Mouse (Mus musculus) liver, embryonic 16.5 days (tissue): Measurements from ENCODE around the gene Hyal1. TPM values are rescaled to one million over a fixed set of nuclear protein-coding genes. Genes with fewer than 3 reads are reported as not detected.
"Not testable (repeated sequence)": the region's sequence is repeated elsewhere in the genome, so short reads cannot be mapped to it uniquely, and the experiment has no call there.

Experiments used
- ATAC-seq: fragments of 200-750 bp; cut with Nextera tagmentation; 2 replicates; pipeline ENCODE4 v1.8.0; 2017; ENCODE audit warnings: low read depth, mild to moderate bottlenecking, moderate number of reproducible peaks, moderate library complexity
- H3K27ac ChIP-seq: fragments of 300-500 bp; sonication (generic); 2 replicates; pipeline ENCODE4 v1.5.1; 2014; ENCODE audit warnings: mild to moderate bottlenecking, low read length
- H3K27me3 ChIP-seq: fragments of 300-500 bp; sonication (generic); 2 replicates; pipeline ENCODE4 v1.6.1; 2014; ENCODE audit warnings: low read depth, low read length, mixed read lengths; ENCODE audit not compliant: control insufficient read depth, insufficient read depth
- H3K36me3 ChIP-seq: fragments of 300-500 bp; sonication (generic); 2 replicates; pipeline ENCODE4 v1.6.1; 2014; ENCODE audit warnings: mild to moderate bottlenecking; ENCODE audit not compliant: control insufficient read depth, insufficient read depth
- H3K4me1 ChIP-seq: fragments of 300-500 bp; sonication (generic); 2 replicates; pipeline ENCODE4 v1.6.1; 2014; ENCODE audit warnings: low read depth, low read length, mixed read lengths; ENCODE audit not compliant: control insufficient read depth
- H3K4me2 ChIP-seq: fragments of 300-500 bp; sonication (generic); 2 replicates; pipeline ENCODE4 v1.6.1; 2014; ENCODE audit warnings: low read depth, low read length, mixed read lengths
- H3K4me3 ChIP-seq: fragments of 300-500 bp; sonication (generic); 2 replicates; pipeline ENCODE4 v1.5.1; 2014; ENCODE audit warnings: low read depth, mild to moderate bottlenecking, low read length
- H3K9ac ChIP-seq: fragments of 300-500 bp; sonication (generic); 2 replicates; pipeline ENCODE4 v1.6.1; 2014; ENCODE audit warnings: low read depth, low read length
- H3K9me3 ChIP-seq: fragments of 300-500 bp; sonication (generic); replicated peaks from 2 replicates; pipeline ENCODE4 v1.6.1; 2016; ENCODE audit warnings: low read length; ENCODE audit not compliant: control insufficient read depth
- WGBS: fragments of 180-500 bp; shearing (Covaris S2); extraction: QIAGEN DNeasy Blood & Tissue Kit; methylation state at CpG from one replicate; pipeline ENCODE4 v1.1.7; 2014; ENCODE audit not compliant: insufficient replicate concordance; 5-methylcytosine and 5-hydroxymethylcytosine counted together
- polyA plus RNA-seq: library from polyadenylated mRNA; unstranded; fragments of >200 nt; fragmentation: Nextera tagmentation; extraction: Ambion mirVana; gene quantifications from 2 replicates; pipeline ENCODE4 v1.2.1, GENCODE M21; 2015

The Hyal1 gene
- polyA plus RNA-seq, 1 experiment from 2014 or later, result 3.8 TPM

DNA sequence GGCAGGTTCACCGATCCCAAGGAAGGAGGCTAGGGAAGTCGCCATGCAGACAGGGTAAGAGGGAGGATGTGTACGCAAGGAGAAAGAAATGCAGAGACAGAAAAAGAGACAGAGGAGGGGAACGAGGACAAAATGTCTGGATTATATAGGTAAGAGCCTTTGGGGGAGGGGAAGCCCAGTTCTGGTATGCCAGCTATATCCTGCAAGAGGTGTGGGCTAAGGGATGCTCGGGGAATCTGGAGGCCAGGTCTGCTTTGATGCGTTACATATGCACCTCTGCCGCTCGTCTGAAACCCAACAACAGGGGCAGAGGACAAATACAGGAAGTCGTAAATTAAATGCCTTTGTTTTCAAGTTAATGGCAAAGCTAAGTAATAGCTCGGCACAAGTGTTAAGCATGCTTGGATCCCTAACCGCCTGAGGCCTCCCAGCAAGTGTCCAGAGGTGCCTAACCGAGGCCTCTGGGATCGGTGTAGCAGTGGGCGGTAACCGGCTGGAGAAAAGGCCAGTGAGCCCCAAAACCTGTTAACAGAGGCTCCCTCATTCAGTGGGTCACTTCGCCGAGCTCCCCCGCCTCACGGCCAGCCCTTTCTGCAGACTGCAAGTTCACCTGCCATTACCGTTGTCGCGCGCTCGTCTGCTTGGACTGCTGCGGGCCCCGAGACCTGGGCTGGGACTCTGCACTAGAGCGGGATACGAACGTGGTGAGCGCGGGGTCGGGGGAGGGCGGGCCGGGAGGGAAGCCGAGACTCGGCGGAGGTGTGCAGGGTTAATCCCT is 23.0 kb upstream of the Hyal1 start:
- Histone ChIP-seq H3K9me3 (no peaks in the 10 kb centered on the region), H3K36me3 (peaks cover 13% of the 10 kb centered on the region), H3K27me3 (peaks cover 20% of the 10 kb centered on the region; the same call in 1 of the 2 replicates), H3K27ac (peak overlapping the region; percentile 37), H3K4me3 (peak overlapping the region; percentile 80), H3K4me2 (peak overlapping the region; percentile 93), H3K4me1 (peaks cover 46% of the 10 kb centered on the region), H3K9ac (peak overlapping the region; percentile 69)
- ATAC-seq, result peak; percentile 19
- WGBS, result 4% methylated on average over 37 of the region's 37 CpGs

DNA sequence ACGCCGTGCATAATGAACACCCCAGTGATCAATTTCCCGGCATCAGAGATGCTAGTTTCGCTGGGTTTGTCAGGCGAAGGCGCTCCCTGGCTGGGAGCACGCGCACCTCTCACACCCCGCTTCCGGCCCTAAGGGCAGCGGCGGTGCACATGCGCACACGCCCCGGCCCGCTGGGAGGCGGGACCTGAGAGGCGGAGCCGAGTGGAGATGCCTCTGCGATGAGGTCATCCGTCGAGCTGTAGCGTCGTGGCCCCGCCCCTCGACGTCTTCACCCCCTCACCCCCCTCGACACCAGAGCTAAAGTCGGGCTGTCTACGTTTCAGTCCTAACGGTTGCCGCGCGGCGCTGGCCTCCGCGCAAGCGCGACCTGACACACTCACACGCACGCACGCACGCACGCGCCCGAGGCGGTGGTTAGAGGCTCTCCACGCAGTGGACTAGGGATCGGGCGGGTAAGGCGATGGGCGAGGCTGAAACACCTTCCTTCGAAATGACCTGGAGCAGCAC is 22.4 kb upstream of the Hyal1 start:
- H3K9me3 ChIP-seq, result no peaks in the 10 kb centered on the region
- peaks cover 46% of the 10 kb centered on the region for H3K4me1 ChIP-seq
- H3K4me3 ChIP-seq, result peak overlapping the region; percentile 80
- H3K9ac ChIP-seq, result peak overlapping the region; percentile 94
- peak overlapping the region; percentile 94 for H3K27ac ChIP-seq
- H3K36me3 ChIP-seq, result peaks cover 19% of the 10 kb centered on the region
- H3K27me3 ChIP-seq, result peaks cover 18% of the 10 kb centered on the region; the same call in 1 of the 2 replicates
- peak overlapping the region; percentile 93 for H3K4me2 ChIP-seq
- peak; percentile 88 for ATAC-seq
- under 1% methylated on average over 53 of the region's 53 CpGs for WGBS

DNA sequence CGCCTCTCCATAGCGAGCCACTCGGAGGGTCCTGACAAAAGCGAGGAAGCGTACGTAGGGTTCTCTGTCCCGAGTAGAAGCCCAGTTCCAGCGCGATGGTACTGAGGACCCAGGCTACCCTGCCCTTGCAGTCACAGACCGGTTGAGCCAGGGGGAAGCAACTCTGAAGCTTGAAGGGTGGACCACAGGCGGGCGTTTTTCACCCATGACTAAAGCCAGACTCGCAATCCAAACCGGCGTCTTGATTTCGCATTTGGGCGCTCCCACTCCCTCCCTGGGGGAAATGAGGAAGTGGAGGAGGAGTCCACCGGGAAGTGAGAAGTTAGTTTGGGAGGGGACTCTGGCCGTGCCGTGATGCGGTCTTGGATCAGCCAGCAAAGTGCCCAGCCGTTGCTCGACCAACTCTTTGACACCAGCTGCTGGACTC is 21.7 kb upstream of the Hyal1 start:
- WGBS, result 0% methylated on average over 23 of the region's 23 CpGs
- Histone ChIP-seq H3K4me2 (peak overlapping the region; percentile 93), H3K9ac (peak overlapping the region; percentile 94), H3K36me3 (peaks cover 26% of the 10 kb centered on the region), H3K4me1 (peaks cover 46% of the 10 kb centered on the region), H3K27me3 (peaks cover 13% of the 10 kb centered on the region; the same call in 1 of the 2 replicates), H3K4me3 (peak overlapping the region; percentile 80), H3K27ac (peak overlapping the region; percentile 94), H3K9me3 (no peaks in the 10 kb centered on the region)
- peak; percentile 2 for ATAC-seq

- Histone ChIP-seq H3K4me2 (peak overlapping the region; percentile 93), H3K27ac (peak overlapping the region; percentile 94), H3K36me3 (peaks cover 30% of the 10 kb centered on the region), H3K4me1 (peaks cover 46% of the 10 kb centered on the region), H3K9ac (peak overlapping the region; percentile 94), H3K4me3 (peak overlapping the region; percentile 80), H3K9me3 (no peaks in the 10 kb centered on the region), H3K27me3 (peaks cover 9% of the 10 kb centered on the region; the same call in 1 of the 2 replicates)
- no peak for ATAC-seq
- 19% methylated on average over 2 of the region's 2 CpGs for WGBS
Measured at GRCm38 (mm10) chr9:107555701-107556100, 21.0 kb upstream of the Hyal1 start.

DNA sequence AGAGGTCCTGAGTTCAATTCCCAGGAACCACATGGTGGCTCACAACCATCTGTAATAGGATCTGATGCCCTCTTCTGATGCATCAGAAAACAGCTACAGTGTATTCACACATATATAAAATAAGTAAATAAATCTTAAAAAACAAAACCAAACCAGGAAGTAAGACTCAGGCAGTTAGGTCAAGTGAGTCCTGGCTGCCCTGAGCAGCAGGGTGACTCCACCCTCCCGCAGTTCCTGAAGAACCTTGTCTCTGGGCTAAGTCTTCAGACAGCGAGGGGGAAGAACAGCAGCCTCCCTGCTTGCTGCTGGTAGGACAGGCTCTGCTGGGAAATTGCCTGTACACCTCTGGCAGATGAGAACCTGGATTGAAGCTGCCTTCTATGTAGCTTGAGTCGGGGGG is 20.4 kb upstream of the Hyal1 start:
- H3K9ac ChIP-seq, result peak overlapping the region; percentile 94; the same call in 1 of the 2 replicates

DNA sequence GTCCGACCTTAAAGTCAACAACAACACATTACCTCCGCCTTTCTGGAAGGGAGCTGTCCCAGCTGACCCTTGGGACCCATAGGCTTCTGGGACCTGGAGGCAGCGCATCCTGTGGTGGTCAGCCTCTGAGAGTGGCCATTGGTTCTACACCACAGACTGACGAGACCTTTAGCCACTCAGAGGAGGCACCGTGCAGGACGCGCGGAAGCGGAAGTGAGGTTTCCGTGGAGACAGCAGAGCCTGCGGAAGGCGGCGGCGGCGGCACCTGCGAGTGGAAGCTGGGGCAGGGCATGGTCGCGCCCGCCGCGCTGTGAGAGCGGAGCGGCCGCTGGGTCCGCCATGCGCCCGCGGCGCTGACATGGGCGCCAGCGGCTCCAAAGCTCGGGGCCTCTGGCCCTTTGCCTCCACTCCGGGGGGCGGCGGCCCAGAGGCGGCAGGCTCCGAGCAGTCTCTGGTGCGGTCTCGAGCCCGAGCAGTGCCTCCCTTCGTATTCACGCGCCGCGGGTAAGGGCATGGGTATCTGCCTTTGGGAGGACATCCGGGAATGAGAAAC is 13.6 kb upstream of the Hyal1 start, which contains the start of gene Tusc2:
Gene Tusc2 (plus strand): TSS at position 227 of the 553 bp plus-strand sequence.
- H3K9me3 ChIP-seq, result no peaks in the 10 kb centered on the region
- H3K9ac ChIP-seq, result peak within 1 kb of the TSS; percentile 92
- peak within 1 kb of the TSS; percentile 92 for H3K4me3 ChIP-seq
- H3K4me1 ChIP-seq, result peaks cover 40% of the 10 kb centered on the region
- no peaks in the 10 kb centered on the region for H3K27me3 ChIP-seq
- peaks cover 35% of the 10 kb centered on the region for H3K36me3 ChIP-seq
- H3K4me2 ChIP-seq, result peak within 1 kb of the TSS; percentile 87
- ATAC-seq, result peak; percentile 96
- H3K27ac ChIP-seq, result peak within 1 kb of the TSS; percentile 83
- under 1% methylated on average over 46 of the region's 46 CpGs for WGBS

More for the DNA sequence above, 20.4 kb upstream of the Hyal1 start:
- WGBS, result 38% methylated on average over 3 of the region's 3 CpGs
- peak overlapping the region; percentile 80 for H3K4me3 ChIP-seq
- peaks cover 40% of the 10 kb centered on the region for H3K4me1 ChIP-seq
- peak overlapping the region; percentile 93 for H3K4me2 ChIP-seq
- H3K27ac ChIP-seq, result peak overlapping the region; percentile 13
- H3K36me3 ChIP-seq, result peaks cover 35% of the 10 kb centered on the region
- H3K27me3 ChIP-seq, result peaks cover 9% of the 10 kb centered on the region; the same call in 1 of the 2 replicates
- H3K9me3 ChIP-seq, result no peaks in the 10 kb centered on the region
- ATAC-seq, result no peak

DNA sequence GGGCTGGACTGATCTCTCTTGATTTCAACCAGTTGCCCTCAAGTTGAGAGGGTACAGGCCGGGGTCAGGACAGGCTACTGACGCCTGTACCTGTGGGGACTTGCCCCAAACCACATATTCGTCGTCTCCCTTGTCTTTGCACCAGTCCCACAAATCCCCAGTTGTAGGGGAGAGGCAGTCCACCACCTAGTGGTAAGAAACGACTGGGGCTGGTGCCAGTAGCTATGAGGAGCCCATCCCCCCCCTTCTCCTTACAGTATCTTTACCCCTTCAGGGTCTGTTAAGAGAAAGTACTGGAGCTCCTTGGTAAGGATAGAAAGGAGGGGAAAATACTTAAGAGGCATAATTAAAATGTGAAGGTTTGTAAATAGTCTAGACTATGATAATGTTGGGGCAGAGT is 11.2 kb upstream of the Hyal1 start:
- Histone ChIP-seq H3K4me1 (peaks cover 53% of the 10 kb centered on the region), H3K36me3 (peaks cover 14% of the 10 kb centered on the region)
- not testable (repeated sequence) for H3K27ac ChIP-seq, ATAC-seq, H3K4me2 ChIP-seq, H3K4me3 ChIP-seq, H3K27me3 ChIP-seq, H3K9me3 ChIP-seq, H3K9ac ChIP-seq
- 44% methylated on average over 5 of the region's 5 CpGs for WGBS

DNA sequence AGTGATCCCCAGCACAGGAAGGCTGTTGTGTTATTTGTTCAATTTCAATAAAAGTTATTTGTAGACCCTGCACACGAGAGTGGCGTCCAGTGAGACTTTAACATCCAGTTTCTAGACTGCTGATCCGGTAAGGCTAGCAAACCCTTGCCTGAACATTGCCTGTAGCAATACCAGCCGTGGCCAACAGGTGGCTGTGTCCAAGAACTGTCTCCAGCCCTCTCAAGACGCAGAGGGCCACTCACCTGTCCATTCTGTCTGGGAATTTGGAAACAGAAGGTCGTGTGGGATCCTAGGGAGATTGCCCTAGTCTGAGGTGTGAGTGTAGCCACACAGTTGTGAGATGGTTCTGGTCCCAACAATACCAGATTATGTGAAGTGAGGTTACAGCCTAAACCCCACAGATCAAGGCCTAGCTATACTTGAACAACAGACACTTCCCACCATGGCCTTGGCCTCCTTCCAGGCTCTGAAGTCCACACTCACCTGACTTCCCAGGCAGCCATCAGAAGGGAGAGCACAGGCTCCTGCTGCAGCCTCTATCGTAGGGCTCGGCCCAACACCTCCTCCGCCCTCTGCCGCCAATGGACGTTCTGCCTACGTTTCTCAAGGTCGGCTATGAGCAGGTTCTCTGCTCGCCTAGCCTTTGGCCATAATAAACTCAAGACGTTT is 10.6 kb upstream of the Hyal1 start:
- Histone ChIP-seq H3K4me3 (no peak overlapping the region), H3K36me3 (peaks cover 10% of the 10 kb centered on the region), H3K9me3 (no peaks in the 10 kb centered on the region), H3K27me3 (no peaks in the 10 kb centered on the region), H3K27ac (peak overlapping the region; percentile 92), H3K4me2 (peak overlapping the region; percentile 17; the same call in 1 of the 2 replicates), H3K9ac (no peak overlapping the region), H3K4me1 (peaks cover 60% of the 10 kb centered on the region)
- WGBS, result 48% methylated on average over 15 of the region's 15 CpGs
- no peak for ATAC-seq
